Mouse (Mus musculus) hematopoietic stem cell, adult 5-6 weeks (primary cell): ENCODE results near the gene Tmem239. TPM values are rescaled to one million over a fixed set of nuclear protein-coding genes. Genes with fewer than 3 reads are reported as not detected.
"Not testable (repeated sequence)": the region's sequence is repeated elsewhere in the genome, so short reads cannot be mapped to it uniquely, and the experiment has no call there.

Source experiments
- ATAC-seq, 2 experiments: fragments of 125-278 bp in 1 of 2; replicated peaks in 1 of 2; 2 replicates each; pipeline ENCODE4 v1.8.0; 2016 to 2017; ENCODE audit warnings: inconsistent platforms in 2 of 2, mild to moderate bottlenecking in 2 of 2, moderate number of reproducible peaks in 2 of 2, low read depth in 1 of 2, moderate TSS enrichment in 1 of 2; ENCODE audit not compliant: low FRiP score in 2 of 2, poor library complexity in 2 of 2, severe bottlenecking in 2 of 2, insufficient read depth in 1 of 2, low TSS enrichment in 1 of 2
- total RNA-seq: library from RNA; stranded (forward); fragments of 172-1452, 232-1000 nt; gene quantifications from 2 replicates; pipeline ENCODE4 v1.2.3, GENCODE M21; 2017

Gene Tmem239
- total RNA-seq: not detected in 2 replicates

DNA sequence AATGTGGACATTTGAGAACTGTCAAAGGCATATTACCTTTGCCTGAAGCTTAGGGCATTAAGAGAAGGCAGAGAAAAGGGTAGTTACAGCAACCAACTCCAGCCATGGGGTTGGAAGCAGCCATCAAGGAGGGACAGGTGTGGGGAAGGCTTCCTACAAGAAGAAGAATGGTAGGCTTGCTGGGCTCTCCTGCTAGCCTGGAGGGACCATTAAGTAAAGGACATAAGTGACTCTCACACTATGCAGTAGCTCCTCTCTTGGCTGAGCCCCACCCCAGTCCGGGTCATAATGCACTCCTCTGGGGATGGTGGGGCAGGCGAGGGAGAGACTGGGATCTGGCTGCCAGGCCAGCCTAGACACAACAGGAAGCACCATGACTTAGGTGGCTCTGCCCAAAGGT is at the start of gene Tmem239:
Tmem239 (plus strand) TSS at position 301 of the 400 bp plus-strand sequence.
- ATAC-seq: no peak

DNA sequence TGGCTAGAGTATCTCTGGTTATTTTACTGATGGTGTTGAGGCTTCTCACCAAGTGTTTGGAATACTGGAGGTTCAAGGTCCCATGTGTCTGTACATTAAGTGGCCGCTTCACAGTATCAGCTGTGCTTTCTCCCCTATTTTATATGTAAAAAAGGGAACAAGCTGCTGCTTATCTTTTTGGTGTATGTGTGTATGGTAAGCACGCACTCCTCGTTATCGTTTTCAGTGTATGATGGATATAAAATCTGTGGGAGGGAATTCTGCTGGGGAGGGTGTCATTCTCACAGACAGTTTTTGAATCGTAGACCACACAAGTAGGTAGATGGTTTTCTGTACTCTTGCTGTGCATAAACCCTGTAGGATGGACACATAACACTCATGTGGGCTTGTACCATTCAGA is 48.7 kb upstream of the Tmem239 start:
- ATAC-seq: no peak

DNA sequence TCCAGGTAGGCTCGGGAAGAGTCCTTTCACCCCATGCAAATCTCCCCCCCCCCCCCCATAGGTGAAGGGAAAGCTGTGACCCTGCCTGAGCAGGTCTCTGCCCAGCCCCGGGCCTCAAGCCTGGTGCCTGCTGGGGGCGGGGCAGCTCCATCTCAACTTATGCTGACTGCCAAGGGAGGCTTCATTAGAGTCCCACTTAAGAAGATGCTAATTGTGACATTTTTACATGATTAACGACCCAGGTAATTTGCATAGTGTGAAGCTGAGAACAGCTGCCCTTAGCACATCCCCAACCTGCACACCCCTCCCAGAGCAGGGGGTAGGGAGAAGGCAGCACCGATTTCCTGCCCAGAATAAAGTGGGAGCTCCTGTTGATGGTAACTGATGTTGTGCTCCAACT is 47.4 kb upstream of the Tmem239 start:
- no peak for ATAC-seq

DNA sequence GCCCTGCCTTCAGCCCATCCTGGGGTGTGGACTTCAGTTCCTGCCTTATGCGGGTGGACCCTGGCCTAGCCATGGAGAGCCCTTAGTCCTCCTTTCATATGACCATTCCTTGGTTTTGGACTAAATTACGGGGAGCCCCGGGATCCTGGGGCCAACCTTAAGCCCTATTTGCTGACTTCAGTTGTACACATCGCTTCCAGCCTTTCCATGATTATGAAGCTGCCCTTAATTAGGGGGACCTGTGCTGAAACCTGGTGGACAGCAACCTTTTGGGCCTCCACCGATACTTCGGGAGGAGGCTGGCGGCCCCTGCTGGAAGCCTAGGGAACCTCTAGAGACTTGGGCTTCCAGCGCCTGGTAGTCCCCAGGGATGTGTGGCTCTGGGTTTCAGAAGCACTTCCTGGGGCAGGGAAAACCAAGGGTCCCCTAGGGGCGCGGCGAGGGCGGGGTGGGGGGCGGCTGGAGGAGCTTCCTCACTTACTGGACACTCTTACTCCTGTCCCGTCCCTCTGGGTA is 43.7 kb upstream of the Tmem239 start:
- peak; percentile 41 to 54; a peak in 2 of 4 replicates for ATAC-seq

DNA sequence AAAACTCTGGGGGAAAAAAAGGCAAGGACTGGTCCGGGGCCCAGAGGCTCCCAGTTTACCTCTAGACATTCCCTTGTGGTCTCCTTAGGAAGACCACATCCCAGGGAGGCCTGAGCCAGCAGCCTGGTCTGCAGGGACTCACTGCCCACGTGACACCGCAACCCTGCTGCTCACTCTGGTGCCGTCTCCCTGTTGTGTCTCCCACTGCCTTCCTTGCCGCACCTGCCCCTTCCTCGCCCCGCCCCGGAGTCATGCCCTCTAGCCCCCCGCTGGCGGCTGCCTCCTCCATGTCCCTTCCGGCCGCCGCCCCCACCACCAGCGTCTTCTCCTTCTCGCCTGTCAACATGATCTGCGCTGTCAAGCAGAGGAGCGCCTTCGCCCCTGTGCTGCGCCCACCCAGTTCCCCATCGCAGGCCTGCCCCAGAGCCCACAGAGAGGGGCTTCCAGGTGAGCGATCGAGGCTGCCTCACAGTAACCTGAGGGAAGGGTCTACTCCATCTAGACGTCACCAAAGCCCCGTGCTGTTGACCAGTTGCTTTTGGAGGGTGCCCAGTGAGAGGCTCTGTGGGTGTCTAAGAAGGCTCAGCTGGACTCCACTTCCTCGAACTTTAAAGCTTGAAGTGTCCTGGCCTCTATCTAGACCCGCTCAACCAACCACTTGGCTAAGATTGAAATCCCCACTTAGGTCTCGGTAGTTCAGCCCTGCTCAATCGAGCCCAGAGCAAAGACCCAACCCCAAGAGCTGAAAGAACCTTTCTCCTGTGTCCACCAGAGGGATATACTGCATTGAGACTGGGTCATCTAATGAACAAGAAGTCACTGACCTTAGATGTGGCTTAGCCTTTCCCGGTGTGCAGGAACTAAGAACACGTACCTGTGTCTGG is 40.8 kb upstream of the Tmem239 start:
- peak; percentile 46 to 65 for ATAC-seq

DNA sequence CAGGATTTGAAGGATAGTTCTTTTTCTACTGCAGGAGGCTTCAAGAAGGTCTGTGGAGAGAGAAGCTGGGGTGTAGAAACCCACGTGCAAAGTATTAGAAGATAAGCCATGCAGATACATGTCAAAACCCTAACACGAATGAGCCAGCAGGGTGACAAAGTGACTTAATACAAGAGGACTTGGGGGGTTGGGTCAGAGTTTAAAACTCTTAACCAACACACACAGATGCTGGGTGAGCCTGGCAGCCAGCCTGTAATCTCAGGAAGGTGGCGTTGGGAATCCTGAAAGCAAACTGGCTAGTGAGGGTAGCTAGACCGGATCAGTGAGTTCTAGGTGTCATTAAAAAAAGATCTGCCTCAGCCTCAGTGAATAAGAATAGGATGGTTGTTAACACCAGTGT is 38.9 kb upstream of the Tmem239 start:
- no peak for ATAC-seq

DNA sequence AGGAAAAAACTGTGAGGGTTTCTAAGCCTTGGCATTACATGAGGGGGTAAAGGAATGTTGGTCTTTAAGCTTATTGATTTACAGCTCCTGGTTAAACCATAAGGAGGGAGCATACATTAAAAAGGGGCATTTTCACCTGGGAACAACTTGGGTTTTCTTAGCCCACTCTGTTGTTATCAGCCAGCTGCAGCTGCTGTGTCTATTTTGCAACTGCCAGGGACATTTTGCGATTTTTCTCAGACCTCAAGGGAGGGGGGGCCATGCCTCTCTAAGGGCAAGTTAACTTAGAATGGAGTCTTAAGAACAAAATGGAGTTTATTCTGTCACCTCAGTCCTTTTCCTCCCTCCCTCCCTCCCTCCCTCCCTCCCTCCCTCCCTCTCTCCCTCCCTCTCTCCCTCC is 33.3 kb upstream of the Tmem239 start:
- not testable (repeated sequence) for ATAC-seq

DNA sequence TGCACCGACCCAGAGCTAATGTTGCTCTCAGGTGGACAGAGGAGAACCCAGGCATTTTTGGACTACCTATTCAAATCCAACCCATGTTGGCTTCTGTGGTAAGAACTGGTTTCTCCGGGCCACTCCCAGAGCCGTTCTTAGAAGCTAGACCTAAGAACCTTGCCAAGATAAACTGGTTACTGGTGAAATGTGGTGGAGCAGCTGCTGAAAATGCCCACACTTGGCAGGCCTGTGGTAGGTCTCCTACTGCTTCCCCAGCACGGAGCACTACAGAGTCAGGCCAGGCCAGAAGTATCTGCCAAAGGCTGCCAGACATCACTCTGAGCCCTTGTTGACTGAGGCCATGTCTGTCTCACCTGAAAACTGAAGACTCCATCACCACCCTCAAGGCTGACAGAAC is 31.3 kb upstream of the Tmem239 start:
- ATAC-seq: no peak

DNA sequence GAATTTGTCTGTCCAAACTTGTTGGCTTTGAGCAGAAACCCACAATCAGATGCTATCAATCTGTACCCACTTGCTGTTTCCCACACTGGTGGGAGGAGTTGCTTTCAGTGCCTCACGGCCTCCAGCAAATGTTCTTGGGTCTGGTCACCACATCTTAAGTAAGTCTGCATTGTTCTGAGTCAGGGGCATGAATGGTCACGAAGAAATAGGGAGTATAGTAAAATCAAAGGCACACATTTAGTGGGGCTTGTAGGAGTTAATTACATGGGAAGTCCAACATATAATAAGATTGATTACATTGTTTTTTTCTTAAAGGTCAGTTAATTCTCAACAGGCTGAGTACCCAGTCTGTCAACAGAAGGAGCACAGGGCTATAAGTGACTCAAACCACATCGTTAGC is 23.1 kb upstream of the Tmem239 start:
- ATAC-seq: no peak

DNA sequence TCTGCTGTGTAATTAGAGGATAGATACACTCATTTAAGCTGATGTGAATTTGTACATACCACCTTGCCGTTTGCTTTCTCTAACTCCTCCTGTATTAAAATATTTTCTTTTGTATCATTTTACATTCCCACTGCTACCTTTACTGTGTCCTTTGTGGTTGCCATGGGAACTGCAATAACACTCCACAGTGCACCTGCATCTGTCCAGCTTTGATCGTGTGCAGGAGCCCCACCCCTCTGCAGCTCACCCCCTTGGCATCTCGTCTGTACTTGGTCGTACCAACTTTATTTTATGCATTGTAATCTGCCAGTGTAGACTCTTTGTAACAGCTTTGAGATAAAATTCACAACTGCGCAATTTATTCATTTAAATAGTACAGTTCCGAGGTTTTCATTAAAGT is 22.4 kb upstream of the Tmem239 start:
- ATAC-seq: no peak

DNA sequence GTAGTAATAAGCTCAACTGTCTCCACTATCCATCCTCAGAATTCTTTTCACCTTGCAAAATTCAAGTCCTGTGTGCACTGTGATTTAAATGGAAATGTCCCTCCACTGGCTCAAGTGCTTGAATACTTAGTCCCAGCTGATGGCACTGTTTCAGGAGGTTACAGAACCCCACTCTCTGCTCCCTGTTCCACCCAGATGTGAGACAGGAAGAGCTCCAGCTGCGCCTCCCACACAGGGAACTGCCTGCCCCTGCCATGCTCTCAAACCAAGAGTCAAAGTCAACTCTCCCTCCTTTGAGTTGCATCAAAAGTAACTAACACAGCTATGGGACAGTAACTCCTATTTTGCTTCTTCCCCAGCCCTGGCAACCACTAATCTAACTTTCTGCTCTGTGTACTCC is 20.1 kb upstream of the Tmem239 start:
- ATAC-seq: no peak

DNA sequence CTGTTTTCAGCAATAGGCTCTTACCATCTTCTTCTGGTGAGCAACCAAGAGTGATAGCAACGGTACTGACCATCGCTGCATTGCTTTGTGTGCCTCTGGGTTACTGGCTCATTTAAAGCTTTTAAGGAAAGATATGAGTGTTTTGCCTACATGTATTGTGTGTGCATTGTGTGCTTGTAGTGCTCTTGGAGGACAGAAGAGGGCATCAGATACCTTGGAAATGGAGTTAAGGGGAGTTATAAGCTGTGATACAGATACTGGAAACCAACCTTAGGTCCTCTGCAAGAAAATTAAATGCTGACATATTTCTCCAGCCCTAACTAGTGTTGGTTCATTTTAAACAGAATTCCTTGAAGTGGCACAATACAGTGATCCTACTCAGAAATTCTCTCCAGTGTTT is 17.5 kb upstream of the Tmem239 start:
- 0 out of 4 replicates have a peak, but pooled peaks of 1 of the 2 experiments have one; percentile 25 for ATAC-seq

DNA sequence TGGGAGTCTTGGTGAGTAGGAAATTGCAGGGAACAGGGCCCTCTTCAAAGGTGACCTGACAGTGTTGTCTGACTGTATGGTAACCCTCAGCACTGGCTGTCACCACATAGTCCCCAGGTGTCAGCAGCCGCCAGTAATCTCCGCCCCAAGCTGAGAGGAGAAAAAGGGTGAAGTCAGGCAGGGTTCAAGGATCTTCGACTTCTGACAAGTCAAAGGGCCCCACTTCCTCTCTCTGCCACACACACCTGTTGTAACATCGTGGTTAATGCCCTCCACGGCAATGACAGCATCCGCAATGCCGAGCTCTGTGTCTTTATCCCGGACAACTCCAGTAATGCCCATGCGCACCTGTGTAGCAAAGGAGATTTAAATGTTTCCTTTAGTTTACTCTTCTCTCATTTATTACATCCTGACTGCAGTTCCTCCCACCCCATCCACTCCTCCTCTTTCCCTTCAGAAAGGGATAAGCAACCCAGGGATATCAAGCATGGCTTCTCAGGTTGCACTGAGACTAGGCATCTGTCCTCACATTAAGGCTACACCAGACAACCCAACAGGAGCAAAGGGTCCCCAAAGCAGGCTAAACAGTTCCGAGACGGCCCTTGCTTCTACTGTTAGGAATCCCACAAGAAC is 15.2 kb upstream of the Tmem239 start:
- no peak for ATAC-seq

DNA sequence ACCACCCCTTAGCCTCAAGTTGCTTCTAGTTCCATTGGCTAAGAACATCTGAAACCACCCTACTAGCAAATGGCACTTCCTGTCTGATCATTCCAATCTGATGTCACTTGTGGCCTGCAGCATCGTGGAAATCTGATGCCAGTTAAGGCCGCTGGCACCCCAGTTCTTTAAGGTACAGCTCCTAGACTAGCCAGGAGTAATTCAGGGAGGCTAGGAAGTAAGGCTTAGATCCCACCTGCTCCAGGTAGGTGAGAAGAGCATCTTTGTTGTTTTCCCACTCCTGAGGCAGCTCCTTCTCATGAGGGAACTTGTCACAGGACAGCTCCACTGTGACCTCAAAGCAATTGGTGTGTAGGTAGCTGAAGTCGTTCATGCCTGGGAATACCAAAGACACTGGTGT is 13.4 kb upstream of the Tmem239 start:
- no peak for ATAC-seq

DNA sequence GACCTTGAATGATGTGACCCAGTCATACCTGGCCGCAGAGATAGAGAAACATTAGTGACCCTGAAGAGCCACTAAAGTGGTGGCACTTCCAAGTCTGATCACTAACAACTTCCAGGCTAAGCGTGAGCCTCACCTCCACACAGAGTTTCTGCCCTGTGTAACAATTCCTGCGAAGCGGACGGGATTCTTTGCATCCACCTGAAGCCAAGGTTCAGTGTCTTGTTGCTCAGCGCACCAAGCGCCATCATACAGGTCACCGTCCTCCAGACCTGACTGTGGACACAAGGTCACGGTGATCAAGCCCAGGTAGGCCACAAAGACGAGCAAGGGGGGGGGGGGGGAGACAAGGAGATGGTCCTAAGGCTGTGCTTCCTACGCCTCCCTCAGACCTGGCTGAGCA is 10.6 kb upstream of the Tmem239 start:
- ATAC-seq: no peak

DNA sequence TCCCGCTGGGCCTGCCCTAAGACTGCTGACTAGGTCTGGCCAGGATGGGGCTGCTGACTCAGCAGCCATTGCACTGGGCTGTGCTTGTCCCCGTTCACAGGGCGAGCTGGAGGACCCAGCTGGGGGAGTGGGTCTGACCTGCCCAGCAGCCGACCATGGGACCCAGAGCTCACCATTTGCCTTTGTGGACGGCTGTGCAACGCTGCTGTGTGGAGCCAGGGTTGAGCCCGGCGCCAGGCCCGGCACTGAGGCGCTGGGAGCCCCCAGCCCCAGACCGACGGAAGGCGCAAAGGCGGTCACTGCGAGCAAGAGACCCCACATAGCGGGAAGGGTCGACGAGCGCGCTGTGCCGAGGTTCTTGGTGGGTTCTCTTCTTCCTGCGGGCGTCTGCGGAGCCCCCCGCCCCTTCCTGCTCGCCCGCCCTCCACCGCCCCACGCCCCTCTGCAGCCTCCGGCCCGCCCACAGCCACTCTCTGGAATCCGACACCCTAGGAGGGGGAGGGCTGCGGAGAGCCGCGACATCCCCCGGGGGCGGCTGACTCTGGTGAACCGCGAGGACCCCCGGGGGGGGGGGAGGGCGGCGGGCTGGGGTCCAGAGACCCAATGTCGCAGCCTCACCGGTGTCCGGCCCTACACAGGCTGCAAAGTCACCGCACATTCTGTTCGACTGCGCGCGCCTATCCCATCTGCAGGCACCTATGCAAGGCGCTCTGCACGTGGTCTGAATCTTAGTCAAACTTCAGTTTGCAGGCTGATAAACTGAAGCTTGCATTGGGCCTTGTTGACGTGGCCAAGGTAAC is 8.9 kb upstream of the Tmem239 start, which contains the start of gene Cpxm1:
Cpxm1 (minus strand) TSS at position 389 of the 800 bp plus-strand sequence.
- ATAC-seq: peak; percentile 35 to 42; a peak in 1 of 4 replicates

DNA sequence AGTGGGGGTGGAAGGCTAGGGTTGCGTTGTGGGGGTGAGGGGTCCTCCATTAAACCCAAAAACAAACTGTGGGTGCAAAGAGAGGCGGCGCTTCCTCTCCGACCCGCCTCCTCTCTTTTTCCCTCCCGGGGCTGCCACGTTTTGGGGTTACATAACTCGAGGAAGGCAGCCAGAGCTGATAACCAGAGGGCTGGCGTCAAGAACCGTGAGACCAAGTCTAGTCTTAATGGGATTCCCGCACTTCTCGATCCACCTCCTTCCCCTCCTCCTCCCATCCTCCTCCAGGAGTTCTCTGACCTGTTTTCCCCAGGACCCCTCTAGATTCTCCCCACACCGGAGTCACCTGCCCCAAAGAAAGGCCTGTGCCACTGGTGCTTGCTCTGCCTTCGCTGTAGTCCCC is 8.2 kb upstream of the Tmem239 start:
- ATAC-seq: 0 out of 4 replicates have a peak, but pooled peaks have one; percentile 23 to 47

DNA sequence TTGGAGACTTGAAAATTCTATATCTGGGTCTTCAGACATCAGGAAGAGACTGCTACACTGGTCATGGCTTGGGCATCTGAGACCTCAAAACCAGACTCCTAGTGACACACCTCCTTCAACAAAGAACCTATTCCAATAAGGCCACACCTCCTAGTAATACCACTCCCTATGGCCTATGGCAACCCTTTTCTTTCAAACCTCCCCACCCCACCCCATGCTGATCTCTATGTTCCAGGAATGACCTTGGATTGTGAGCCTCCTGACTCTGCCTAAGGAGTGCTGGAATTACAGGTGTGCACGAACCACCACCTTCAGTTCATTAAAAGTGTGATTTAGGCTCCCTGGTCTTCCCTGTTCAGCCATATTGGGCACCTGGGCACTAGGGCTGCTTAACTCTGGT is 6.2 kb upstream of the Tmem239 start:
- no peak for ATAC-seq
